ENCODE assay signal across 29 mouse cellular contexts in the genomic region with DNA sequence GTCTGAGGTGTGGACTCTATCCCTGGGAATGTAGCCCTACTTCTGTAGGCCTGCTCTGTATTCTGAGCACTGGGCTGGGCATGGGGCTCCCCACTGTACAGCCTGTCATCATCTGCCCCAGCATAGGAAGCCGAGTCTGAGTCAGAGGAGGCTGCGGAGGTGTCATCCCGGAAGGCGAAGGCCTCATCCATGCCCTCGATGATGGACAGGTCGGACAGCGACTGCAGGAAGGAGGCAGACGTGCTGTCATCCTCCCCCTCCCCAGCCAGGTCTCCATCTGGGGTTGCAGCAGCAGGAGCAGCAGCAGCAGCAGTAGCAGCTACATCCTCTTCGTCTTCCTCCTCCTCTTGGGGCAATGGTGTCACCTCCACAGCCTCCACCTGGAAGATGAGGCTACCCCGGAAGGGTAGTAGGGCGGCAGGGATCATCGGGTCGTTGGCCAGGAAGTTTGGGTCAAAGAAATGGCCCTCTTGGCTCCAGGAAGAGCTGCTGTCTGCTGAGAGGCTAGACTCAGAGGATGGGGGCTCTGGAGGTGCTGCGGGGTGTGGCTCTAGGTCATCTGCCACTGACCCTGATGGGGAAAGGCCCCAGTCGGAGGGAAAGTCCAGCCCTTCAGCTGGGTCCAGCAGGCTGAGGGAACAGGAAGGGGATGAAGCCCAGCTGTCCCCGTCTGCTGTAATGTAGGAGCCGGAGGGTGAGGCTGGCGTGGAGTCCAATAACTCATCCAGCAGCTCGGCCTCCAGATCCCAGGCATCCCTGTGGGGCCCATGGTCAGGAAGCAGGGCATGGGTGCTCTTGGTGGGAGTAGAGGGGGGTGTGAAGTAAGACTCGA. TPM values are rescaled to one million over a fixed set of nuclear protein-coding genes. Genes with fewer than 3 reads are reported as not detected.
DNase-seq lines count a peak whose midpoint lies in the region; ATAC-seq and TF ChIP-seq lines count a peak whose summit lies in the region.
"Had no signal": no experiment of that assay in that cellular context is flagged by ENCODE, and none has a peak within 500 bp of the region (broad histone marks: within the 10 kb centered on the region; RNA-seq: fewer than 3 reads in every experiment).

No protein-coding gene starts in this region.

- H3K27ac ChIP-seq in heart, postnatal 0 days (ENCODE audit: low read depth): no peak overlapping the region
- 0 out of 2 replicates have a peak overlapping the region, but pooled peaks have one; percentile 6 for H3K27ac ChIP-seq in midbrain, embryonic 10.5 days (replicated peaks)
- no peak overlapping the region for H3K27ac ChIP-seq in midbrain, embryonic 11.5 days (ENCODE audit: low read depth, low read length)
- 0 out of 2 replicates have a peak overlapping the region, but pooled peaks have one; percentile 38 for H3K27ac ChIP-seq in midbrain, postnatal 0 days (ENCODE audit: low read depth, low read length)
- H3K27ac ChIP-seq in neural tube, embryonic 13.5 days (replicated peaks): peak overlapping the region; percentile 28; the same call in 1 of the 2 replicates
- H3K27ac ChIP-seq: liver, embryonic 12.5 days; midbrain, embryonic 12.5 days had no signal

- H3K27me3 ChIP-seq in heart, postnatal 0 days (ENCODE audit: control insufficient read depth, insufficient read depth, low read length): peaks cover 31% of the 10 kb centered on the region
- H3K27me3 ChIP-seq in midbrain, embryonic 10.5 days (ENCODE audit: low read depth, poor library complexity, severe bottlenecking): peaks cover 40% of the 10 kb centered on the region
- no peaks in the 10 kb centered on the region for H3K27me3 ChIP-seq in midbrain, embryonic 11.5 days (ENCODE audit: control insufficient read depth, insufficient read depth, low read length)
- H3K27me3 ChIP-seq in midbrain, postnatal 0 days (ENCODE audit: insufficient read depth, low read length): no peaks in the 10 kb centered on the region
- no peaks in the 10 kb centered on the region for H3K27me3 ChIP-seq in neural tube, embryonic 13.5 days
- H3K27me3 ChIP-seq: midbrain, embryonic 12.5 days; Patski had no signal

- H3K4me3 ChIP-seq in heart, postnatal 0 days (ENCODE audit: low read depth, low read length): no peak overlapping the region
- no peak overlapping the region for H3K4me3 ChIP-seq in midbrain, embryonic 10.5 days
- H3K4me3 ChIP-seq in midbrain, embryonic 11.5 days (ENCODE audit: low read depth, low read length): no peak overlapping the region
- no peak overlapping the region for H3K4me3 ChIP-seq in midbrain, postnatal 0 days (ENCODE audit: low read depth, low read length)
- H3K4me3 ChIP-seq in neural tube, embryonic 13.5 days: no peak overlapping the region
- H3K4me3 ChIP-seq: heart, embryonic 12.5 days had no signal

- no peak for ATAC-seq in heart, postnatal 0 days (ENCODE audit: insufficient read depth, low read depth)
- no peak for ATAC-seq in midbrain, embryonic 11.5 days (ENCODE audit: low FRiP score)
- ATAC-seq in midbrain, postnatal 0 days (ENCODE audit: low FRiP score): no peak
- ATAC-seq in neural tube, embryonic 13.5 days (ENCODE audit: low read depth): no peak
- ATAC-seq: forebrain, postnatal 0 days; inflammation-experienced regulatory T-cells, adult 6 months; liver, embryonic 12.5 days; Patski had no signal

- H3K4me1 ChIP-seq in heart, postnatal 0 days (ENCODE audit: control insufficient read depth, insufficient read depth): peaks cover 20% of the 10 kb centered on the region
- peaks cover 88% of the 10 kb centered on the region for H3K4me1 ChIP-seq in midbrain, embryonic 10.5 days
- peaks cover 37% of the 10 kb centered on the region for H3K4me1 ChIP-seq in midbrain, embryonic 11.5 days (ENCODE audit: control insufficient read depth, insufficient read depth, low read length)
- peaks cover 37% of the 10 kb centered on the region for H3K4me1 ChIP-seq in midbrain, postnatal 0 days (ENCODE audit: insufficient read depth, low read length)
- H3K4me1 ChIP-seq in neural tube, embryonic 13.5 days (replicated peaks): peaks cover 94% of the 10 kb centered on the region

- H3K9me3 ChIP-seq in heart, postnatal 0 days (replicated peaks; ENCODE audit: control insufficient read depth, low read length): no peaks in the 10 kb centered on the region
- no peaks in the 10 kb centered on the region for H3K9me3 ChIP-seq in midbrain, embryonic 10.5 days (replicated peaks)
- H3K9me3 ChIP-seq in midbrain, embryonic 11.5 days (ENCODE audit: control insufficient read depth, low read length): no peaks in the 10 kb centered on the region
- H3K9me3 ChIP-seq in midbrain, postnatal 0 days (ENCODE audit: low read length): no peaks in the 10 kb centered on the region
- H3K9me3 ChIP-seq in neural tube, embryonic 13.5 days: no peaks in the 10 kb centered on the region
- H3K9me3 ChIP-seq: heart, embryonic 12.5 days; liver, embryonic 12.5 days; midbrain, embryonic 12.5 days had no signal

- no peak for TF ChIP-seq CTCF in heart, postnatal 0 days (IDR thresholded peaks at IDR 0.05; ENCODE audit: low read depth)
- no peak for TF ChIP-seq CTCF in midbrain, postnatal 0 days (IDR thresholded peaks at IDR 0.05)

- no peak overlapping the region for H3K9ac ChIP-seq in heart, postnatal 0 days (replicated peaks; ENCODE audit: low read depth, low read length)
- H3K9ac ChIP-seq in midbrain, embryonic 11.5 days (ENCODE audit: low read length): no peak overlapping the region
- H3K9ac ChIP-seq in midbrain, postnatal 0 days (replicated peaks; ENCODE audit: low read length, poor library complexity, severe bottlenecking): no peak overlapping the region
- peak overlapping the region; percentile 90 for H3K9ac ChIP-seq in neural tube, embryonic 13.5 days
- H3K9ac ChIP-seq: forebrain, postnatal 0 days; heart, embryonic 12.5 days; lung, embryonic 14.5 days had no signal

- peaks cover 8% of the 10 kb centered on the region for H3K36me3 ChIP-seq in heart, postnatal 0 days (replicated peaks; ENCODE audit: control insufficient read depth, insufficient read depth, low read length)
- peaks cover 36% of the 10 kb centered on the region for H3K36me3 ChIP-seq in midbrain, embryonic 10.5 days
- H3K36me3 ChIP-seq in midbrain, embryonic 11.5 days (ENCODE audit: control insufficient read depth, insufficient read depth, low read length): peaks cover 3% of the 10 kb centered on the region
- H3K36me3 ChIP-seq in midbrain, postnatal 0 days (ENCODE audit: insufficient read depth, low read length): peaks cover 32% of the 10 kb centered on the region
- H3K36me3 ChIP-seq in neural tube, embryonic 13.5 days: peaks cover 47% of the 10 kb centered on the region

- DNase-seq in heart, postnatal 0 days (ENCODE audit: low spot score): peak; percentile 4
- DNase-seq in heart, adult 18-20 months: no peak
- DNase-seq in midbrain, embryonic 10.5 days (ENCODE audit: low spot score): no peak
- DNase-seq in midbrain, embryonic 11.5 days (ENCODE audit: low spot score, missing footprints): no peak
- no peak for DNase-seq in midbrain, postnatal 0 days (ENCODE audit: low spot score)
- no peak for DNase-seq in right cerebral cortex, adult 18-20 months
- DNase-seq: adrenal gland, postnatal 10 days; cerebellum, adult 11 months; embryo, embryonic 11 days; kidney, adult 2 months; kidney, postnatal 36 days; lung, embryonic 14.5 days; lung, postnatal 36 days; right cerebral cortex, postnatal 14 days; thymus, adult 2 months had no signal

- WGBS in heart, postnatal 0 days: 71% methylated on average over 20 of the region's 20 CpGs
- 86% methylated on average over 20 of the region's 20 CpGs for WGBS in midbrain, embryonic 10.5 days
- WGBS in midbrain, embryonic 11.5 days: 83% methylated on average over 20 of the region's 20 CpGs
- WGBS in midbrain, postnatal 0 days: 83% methylated on average over 20 of the region's 20 CpGs
- 83% methylated on average over 20 of the region's 20 CpGs for WGBS in neural tube, embryonic 13.5 days

- no peak for TF ChIP-seq EP300 in heart, postnatal 0 days (IDR thresholded peaks at IDR 0.05; ENCODE audit: low read depth)

- no peak overlapping the region for H3K4me2 ChIP-seq in heart, postnatal 0 days (ENCODE audit: low read depth, low read length)
- no peak overlapping the region for H3K4me2 ChIP-seq in midbrain, embryonic 11.5 days
- no peak overlapping the region for H3K4me2 ChIP-seq in midbrain, postnatal 0 days (ENCODE audit: low read depth, low read length, poor library complexity, severe bottlenecking)
- H3K4me2 ChIP-seq in neural tube, embryonic 13.5 days: peak overlapping the region; percentile 98
- H3K4me2 ChIP-seq: heart, embryonic 12.5 days; lung, embryonic 14.5 days had no signal

RNA-seq across cellular contexts. Expression of gene Nacad, which starts 4.0 kb away (rescaled TPM):
- total RNA-seq in heart, postnatal 0 days (2014; rRNA removed; ENCODE audit: low replicate concordance): 0.95 and 2.5 TPM in 2 replicates
- polyA plus RNA-seq in heart, postnatal 0 days (2015; fragmentation: Nextera tagmentation; extraction: Ambion mirVana): 1.2 TPM in 2 replicates
- total RNA-seq in heart, adult 18-20 months (2021): 1 to 10 TPM in 1 of 2 experiments, under 1 TPM in 1; 0.62 to 1.2 TPM
- 17.2 and 39.7 TPM in 2 replicates for polyA plus RNA-seq in midbrain, embryonic 10.5 days (2016; fragmentation: Nextera tagmentation; extraction: Ambion mirVana)
- 37.1 and 38.4 TPM in 2 replicates for polyA plus RNA-seq in midbrain, embryonic 11.5 days (2014; fragmentation: Nextera tagmentation; extraction: Ambion mirVana)
- 86.9 and 92.3 TPM in 2 replicates for total RNA-seq in midbrain, postnatal 0 days (2014; rRNA removed)
- 67.6 and 68.0 TPM in 2 replicates for polyA plus RNA-seq in midbrain, postnatal 0 days (2015; fragmentation: Nextera tagmentation; extraction: Ambion mirVana)
- polyA plus RNA-seq in neural tube, embryonic 13.5 days (2015; fragmentation: Nextera tagmentation; extraction: Ambion mirVana): 103 and 110 TPM in 2 replicates
- polyA plus RNA-seq: inflammation-experienced regulatory T-cells, adult 6 months had no signal

RNA-seq across cellular contexts. Expression of gene Tbrg4, which starts 24.0 kb away (rescaled TPM):
- total RNA-seq in heart, postnatal 0 days (2014; rRNA removed; ENCODE audit: low replicate concordance): 62.5 and 82.9 TPM in 2 replicates
- 52.5 and 65.8 TPM in 2 replicates for polyA plus RNA-seq in heart, postnatal 0 days (2015; fragmentation: Nextera tagmentation; extraction: Ambion mirVana)
- 100 to 1,000 TPM; 103 to 107 TPM for total RNA-seq in heart, adult 18-20 months (2021)
- polyA plus RNA-seq in midbrain, embryonic 10.5 days (2016; fragmentation: Nextera tagmentation; extraction: Ambion mirVana): 61.7 and 70.5 TPM in 2 replicates
- 35.5 and 38.3 TPM in 2 replicates for polyA plus RNA-seq in midbrain, embryonic 11.5 days (2014; fragmentation: Nextera tagmentation; extraction: Ambion mirVana)
- total RNA-seq in midbrain, postnatal 0 days (2014; rRNA removed): 35.1 and 46.6 TPM in 2 replicates
- 31.3 and 31.4 TPM in 2 replicates for polyA plus RNA-seq in midbrain, postnatal 0 days (2015; fragmentation: Nextera tagmentation; extraction: Ambion mirVana)
- 29.9 and 31.7 TPM in 2 replicates for polyA plus RNA-seq in neural tube, embryonic 13.5 days (2015; fragmentation: Nextera tagmentation; extraction: Ambion mirVana)

RNA-seq across cellular contexts. Expression of gene Wap, which starts 36.6 kb away (rescaled TPM):
- not detected in 2 replicates for total RNA-seq in heart, postnatal 0 days (2014; rRNA removed; ENCODE audit: low replicate concordance)
- not detected in 2 replicates for polyA plus RNA-seq in heart, postnatal 0 days (2015; fragmentation: Nextera tagmentation; extraction: Ambion mirVana)
- not detected for total RNA-seq in heart, adult 18-20 months (2021)
- polyA plus RNA-seq in midbrain, embryonic 10.5 days (2016; fragmentation: Nextera tagmentation; extraction: Ambion mirVana): not detected in 2 replicates
- polyA plus RNA-seq in midbrain, embryonic 11.5 days (2014; fragmentation: Nextera tagmentation; extraction: Ambion mirVana): not detected in 2 replicates
- not detected in 2 replicates for total RNA-seq in midbrain, postnatal 0 days (2014; rRNA removed)
- not detected in 2 replicates for polyA plus RNA-seq in midbrain, postnatal 0 days (2015; fragmentation: Nextera tagmentation; extraction: Ambion mirVana)
- not detected in 2 replicates for polyA plus RNA-seq in neural tube, embryonic 13.5 days (2015; fragmentation: Nextera tagmentation; extraction: Ambion mirVana)
- total RNA-seq: adrenal gland, postnatal 10 days; ES-E14; forebrain, postnatal 0 days; heart, postnatal 25 days; layer of hippocampus, postnatal 14 days had no signal
- polyA plus RNA-seq: embryonic facial prominence, embryonic 14.5 days; forebrain, postnatal 0 days; heart, embryonic 12.5 days; inflammation-experienced regulatory T-cells, adult 6 months; kidney, adult 2 months; limb, embryonic 11.5 days; liver, embryonic 12.5 days; lung, embryonic 14.5 days; midbrain, embryonic 12.5 days; neural tube, embryonic 11.5 days; Patski; stomach, embryonic 14.5 days had no signal

RNA-seq across cellular contexts. Expression of gene Ccm2, which starts 55.2 kb away (rescaled TPM):
- 54.4 and 56.9 TPM in 2 replicates for total RNA-seq in heart, postnatal 0 days (2014; rRNA removed; ENCODE audit: low replicate concordance)
- 38.4 and 41.9 TPM in 2 replicates for polyA plus RNA-seq in heart, postnatal 0 days (2015; fragmentation: Nextera tagmentation; extraction: Ambion mirVana)
- total RNA-seq in heart, adult 18-20 months (2021): 10 to 100 TPM; 24.7 to 26.0 TPM
- polyA plus RNA-seq in midbrain, embryonic 10.5 days (2016; fragmentation: Nextera tagmentation; extraction: Ambion mirVana): 106 and 108 TPM in 2 replicates
- 72.8 and 81.6 TPM in 2 replicates for polyA plus RNA-seq in midbrain, embryonic 11.5 days (2014; fragmentation: Nextera tagmentation; extraction: Ambion mirVana)
- 45.6 and 71.3 TPM in 2 replicates for total RNA-seq in midbrain, postnatal 0 days (2014; rRNA removed)
- polyA plus RNA-seq in midbrain, postnatal 0 days (2015; fragmentation: Nextera tagmentation; extraction: Ambion mirVana): 64.3 and 67.1 TPM in 2 replicates
- 95.1 and 99.8 TPM in 2 replicates for polyA plus RNA-seq in neural tube, embryonic 13.5 days (2015; fragmentation: Nextera tagmentation; extraction: Ambion mirVana)

RNA-seq across cellular contexts. Expression of gene Ramp3, which starts 56.5 kb away (rescaled TPM):
- total RNA-seq in heart, postnatal 0 days (2014; rRNA removed; ENCODE audit: low replicate concordance): 4.6 and 16.9 TPM in 2 replicates
- 5.0 TPM in 2 replicates for polyA plus RNA-seq in heart, postnatal 0 days (2015; fragmentation: Nextera tagmentation; extraction: Ambion mirVana)
- total RNA-seq in heart, adult 18-20 months (2021): 1 to 10 TPM; 7.6 to 7.9 TPM
- 5.6 and 7.1 TPM in 2 replicates for polyA plus RNA-seq in midbrain, embryonic 10.5 days (2016; fragmentation: Nextera tagmentation; extraction: Ambion mirVana)
- 4.2 and 4.7 TPM in 2 replicates for polyA plus RNA-seq in midbrain, embryonic 11.5 days (2014; fragmentation: Nextera tagmentation; extraction: Ambion mirVana)
- total RNA-seq in midbrain, postnatal 0 days (2014; rRNA removed): 16.1 and 25.0 TPM in 2 replicates
- 14.8 and 15.6 TPM in 2 replicates for polyA plus RNA-seq in midbrain, postnatal 0 days (2015; fragmentation: Nextera tagmentation; extraction: Ambion mirVana)
- polyA plus RNA-seq in neural tube, embryonic 13.5 days (2015; fragmentation: Nextera tagmentation; extraction: Ambion mirVana): 23.8 and 25.7 TPM in 2 replicates

Comparison
In these comparisons a context has a peak if more than half of its experiments do, and no peak if none do; other contexts are left out.
1. H3K27ac ChIP-seq: peak in midbrain, embryonic 10.5 days (single experiment), midbrain, postnatal 0 days (single experiment) and neural tube, embryonic 13.5 days (single experiment); none in heart, postnatal 0 days (single experiment) and midbrain, embryonic 11.5 days (single experiment).